Mouse (Mus musculus) megakaryocyte, embryonic 14.5 days (primary cell): ENCODE results near the gene 1700029J07Rik.

Experiments used
- FLI1 ChIP-seq: IDR thresholded peaks from 2 replicates; pipeline ENCODE4 v1.6.1; 2012; ENCODE audit warnings: low read length, inconsistent platforms, mixed read lengths
- GATA1 ChIP-seq: IDR thresholded peaks from 3 replicates; pipeline ENCODE4 v1.6.1; 2012; ENCODE audit warnings: mixed read lengths, low read length, inconsistent platforms, borderline replicate concordance

GRCm38 (mm10) chr8:46007050-46007672, 32.1 kb upstream of the 1700029J07Rik start:
- TF ChIP-seq GATA1, result no peak
- no peak for TF ChIP-seq FLI1
